Comparison of ENCODE assay signal across 8 mouse cellular contexts in genomic region chr11:115813507-115814296, GRCm38 (mm10). TPM values are rescaled to one million over a fixed set of nuclear protein-coding genes. Genes with fewer than 3 reads are reported as not detected.
DNase-seq lines count a peak whose midpoint lies in the region; ATAC-seq lines count a peak whose summit lies in the region.

Caskin2 (minus strand) TSS chr11:115813639.

- ATAC-seq in inflammation-experienced regulatory T-cells, adult 6 months: peak; percentile 80
- ATAC-seq in megakaryocyte-erythroid progenitor cell, adult 5-6 weeks (replicated peaks; ENCODE audit: low FRiP score, low TSS enrichment, poor library complexity, severe bottlenecking): peak; percentile 87

- intact Hi-C loops in gastrocnemius, postnatal 14 days (cut with DNase I; ENCODE audit: low total_unique reads): loop anchor here (2.0 to 10.0 kb wide), 2 partner anchors 91 to 169 kb away; no protein-coding TSS in a partner anchor
- intact Hi-C loops in left cerebral cortex, postnatal 10 days (cut with DNase I): loop anchor here (2.0 to 5.0 kb wide), 4 partner anchors 36 to 321 kb away; partner anchors contain the start of gene Nt5c

- DNase-seq in adipocyte (ENCODE audit: low spot score): peak; percentile 99
- DNase-seq in embryo, embryonic 10 days (ENCODE audit: low spot score): peak; percentile 98
- peak; percentile 97 for DNase-seq in gastrocnemius, postnatal 14 days
- DNase-seq in left cerebral cortex, postnatal 10 days (ENCODE audit: extremely low spot score in 1 of 2, low spot score in 2 of 2): peak; percentile 87 to 96
- peak; percentile 84 for DNase-seq in right cerebral cortex, postnatal 25 days
- DNase-seq in urinary bladder, postnatal 4 days (ENCODE audit: low spot score in 2 of 2): peak; percentile 95 to 97

RNA-seq across cellular contexts. Expression of gene Caskin2, which starts in this region (rescaled TPM):
- total RNA-seq in gastrocnemius, postnatal 14 days (2021): 10 to 100 TPM; 18.4 to 20.1 TPM
- 1 to 10 TPM in 1 of 3 experiments, under 1 TPM in 2; 0.58 to 1.2 (median 0.87) TPM for polyA plus RNA-seq in inflammation-experienced regulatory T-cells, adult 6 months (2017; shearing (Covaris generic))
- total RNA-seq in left cerebral cortex, postnatal 10 days (2021): 10 to 100 TPM; 15.7 to 17.7 TPM
- total RNA-seq in megakaryocyte-erythroid progenitor cell, adult 5-6 weeks (2014; fragmentation: Nextera tagmentation): 9.5 and 9.8 TPM in 2 replicates
- total RNA-seq in megakaryocyte-erythroid progenitor cell, adult 5-6 weeks (2017): 1.4 and 3.7 TPM in 2 replicates

Comparison
In these comparisons a context has a peak if more than half of its experiments do, and no peak if none do; other contexts are left out.
1. Peak in every context shown above with its lines: DNase-seq and ATAC-seq.